Mouse (Mus musculus) regulatory T cell (primary cell): Measurements from ENCODE around the gene Zfp987.

ENCODE experiments used
- in situ Hi-C: fragments of 300-600 bp; cut with MboI, MseI; formaldehyde crosslinking; loops from one replicate; pipeline ENCODE4 v1.15.1; 2025; ENCODE audit warnings: high pct_unique_total_duplicates

Gene Zfp987

DNA sequence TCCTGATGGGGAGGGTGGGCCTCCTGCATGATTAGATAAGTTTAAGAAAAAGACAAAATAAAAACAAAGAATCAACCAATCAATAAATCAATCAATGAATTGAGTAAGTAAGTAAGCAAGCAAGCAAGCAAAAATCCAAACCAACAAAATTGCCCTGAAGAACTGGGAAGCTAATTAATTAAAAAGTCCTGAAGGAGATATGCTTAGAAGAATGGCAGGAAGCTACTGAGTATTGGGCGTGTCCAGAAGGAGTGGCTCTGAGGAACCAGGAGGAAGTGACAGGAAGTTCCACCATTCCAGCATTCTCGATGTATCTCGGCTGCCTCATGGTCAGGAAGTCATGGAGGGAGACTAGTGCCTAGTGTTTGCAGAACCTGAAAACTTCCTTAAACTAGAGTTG is at the start of gene Zfp987:
Gene Zfp987, plus strand, starts transcription at position 301 of the 400 bp plus-strand sequence.
- in situ Hi-C loops = loop anchor here (10.0 kb wide), 2 partner anchors 432 to 868 kb away; no protein-coding TSS in a partner anchor

DNA sequence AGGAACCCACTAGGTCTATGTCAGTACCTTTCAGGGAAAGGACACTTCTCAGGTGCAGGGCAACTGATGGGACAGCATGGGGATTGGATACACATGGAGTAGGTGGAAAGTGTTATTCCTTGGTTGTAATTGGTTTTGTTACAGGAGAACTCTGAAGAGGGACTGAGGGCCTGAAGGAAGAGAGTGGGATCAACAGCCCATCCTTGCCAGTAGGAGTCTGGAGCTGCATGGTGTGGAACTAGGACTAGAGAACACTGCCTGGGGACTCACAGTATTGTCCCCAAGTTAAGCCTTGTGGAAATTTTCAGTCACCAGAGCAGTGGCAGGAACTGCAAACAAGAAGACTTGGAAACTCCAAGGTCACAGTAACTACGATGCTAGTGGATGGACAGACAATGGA is 44.6 kb upstream of the Zfp987 start:
- in situ Hi-C loops = loop anchor here (5.0 to 25.0 kb wide), 7 partner anchors 110 to 1462 kb away; partner anchors contain the start of genes Zfp600 and Zfp993

DNA sequence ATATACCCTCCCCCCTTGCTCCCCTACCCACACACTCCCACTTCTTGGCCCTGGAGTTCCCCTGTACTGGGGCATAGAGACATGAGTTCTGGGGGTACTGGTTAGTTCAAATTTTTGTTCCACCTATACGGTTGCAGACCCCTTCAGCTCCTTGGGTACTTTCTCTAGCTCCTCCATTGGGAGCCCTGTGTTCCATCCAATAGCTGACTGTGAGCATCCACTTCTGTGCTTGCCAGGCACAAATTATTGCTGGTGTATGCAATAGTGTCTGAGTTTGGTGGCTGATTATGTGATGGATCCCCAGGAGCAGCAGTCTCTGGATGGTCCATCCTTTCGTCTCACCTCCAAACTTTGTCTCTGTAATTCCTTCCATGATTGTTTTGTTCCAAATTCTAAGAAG is 43.7 kb upstream of the Zfp987 start:
- in situ Hi-C loops = loop anchor here (5.0 to 25.0 kb wide), 7 partner anchors 109 to 1461 kb away; partner anchors contain the start of genes Zfp600 and Zfp993

DNA sequence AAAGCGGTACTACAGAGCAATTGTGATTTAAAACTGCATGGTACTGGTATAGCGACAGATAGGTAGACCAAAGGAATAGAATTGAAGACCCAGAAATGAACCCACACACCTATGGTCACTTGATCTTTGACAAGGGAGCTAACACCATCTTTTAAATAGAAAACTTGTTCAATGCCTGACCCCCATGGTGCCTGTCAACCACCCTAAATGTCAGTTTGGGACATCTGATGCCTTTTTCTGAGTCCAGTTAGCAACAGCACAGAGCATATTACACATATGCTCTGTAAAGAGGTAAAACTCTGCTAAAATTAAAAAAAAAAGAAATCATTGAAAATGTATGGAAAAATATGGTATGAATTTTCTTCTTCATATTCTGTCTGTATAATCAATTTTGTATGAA is 41.8 kb upstream of the Zfp987 start:
- in situ Hi-C loops = loop anchor here (5.0 to 25.0 kb wide), 8 partner anchors 107 to 1459 kb away; partner anchors contain the start of genes Zfp600 and Zfp993

- in situ Hi-C loops = loop anchor here (5.0 to 25.0 kb wide), 8 partner anchors 104 to 1456 kb away; partner anchors contain the start of genes Zfp600 and Zfp993
These were observed 38.5 kb upstream of the Zfp987 start for GRCm38 (mm10) chr4:146058646-146059045.

GRCm38 (mm10) chr4:146059078-146059477 is 38.0 kb upstream of the Zfp987 start:
- in situ Hi-C loops = loop anchor here (5.0 to 25.0 kb wide), 8 partner anchors 103 to 1456 kb away; partner anchors contain the start of genes Zfp600 and Zfp993

DNA sequence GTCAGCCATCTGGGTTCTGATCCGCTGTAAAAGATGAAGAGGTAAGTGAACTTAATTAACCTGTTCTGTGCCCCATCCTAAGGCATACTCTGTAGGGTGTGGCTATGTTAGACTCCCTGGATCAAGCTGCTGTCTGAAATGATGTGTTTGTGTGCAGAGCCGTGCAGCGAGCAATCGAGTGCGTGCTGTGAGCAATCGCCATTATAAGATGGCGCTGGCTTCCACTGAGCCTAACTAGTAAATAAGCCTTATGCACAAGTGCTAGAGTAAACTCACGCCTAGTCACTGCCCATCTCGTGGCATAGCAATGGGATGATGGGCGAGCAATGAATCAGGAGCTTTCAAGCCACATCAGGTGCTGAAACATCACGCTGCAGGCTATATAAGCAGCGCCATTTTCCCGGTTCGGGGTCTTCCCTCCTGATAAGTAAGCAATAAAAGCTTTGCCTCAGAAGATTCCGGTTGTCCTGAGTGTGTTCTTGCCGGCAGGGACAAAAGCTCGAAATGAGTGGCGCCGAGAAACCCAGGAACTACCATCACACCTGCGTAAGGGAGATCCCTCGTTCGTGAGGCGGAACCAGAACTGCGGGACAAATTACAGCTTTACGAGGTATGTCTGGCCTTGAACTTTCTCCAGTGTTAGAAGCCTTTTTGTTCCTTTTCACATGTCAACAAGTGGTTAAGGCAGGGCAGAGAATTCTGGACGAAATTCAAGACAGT is 37.0 kb upstream of the Zfp987 start:
- in situ Hi-C loops = loop anchor here (5.0 to 25.0 kb wide), 8 partner anchors 102 to 1455 kb away; partner anchors contain the start of genes Zfp600 and Zfp993

DNA sequence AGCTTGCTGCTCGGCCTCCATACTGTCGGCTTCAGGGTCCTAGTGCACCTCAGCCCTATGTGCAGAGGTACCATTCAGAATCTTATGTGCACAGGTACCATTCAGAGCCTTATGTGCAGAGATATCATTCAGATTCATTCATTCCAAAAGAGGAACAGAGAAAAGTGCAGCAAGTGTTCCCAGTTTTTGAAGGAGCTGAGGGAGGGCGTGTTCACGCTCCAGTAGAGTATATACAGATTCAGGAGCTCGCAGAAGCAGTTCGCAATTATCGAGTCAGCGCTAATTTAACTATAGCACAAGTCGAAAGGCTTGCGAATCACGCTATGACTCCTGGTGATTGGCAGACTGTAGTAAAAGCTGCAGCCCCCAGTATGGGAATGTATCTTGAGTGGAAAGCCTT is 36.0 kb upstream of the Zfp987 start:
- in situ Hi-C loops = loop anchor here (25.0 kb wide), 2 partner anchors 101 to 551 kb away; partner anchors contain the start of genes Zfp600 and Zfp993

DNA sequence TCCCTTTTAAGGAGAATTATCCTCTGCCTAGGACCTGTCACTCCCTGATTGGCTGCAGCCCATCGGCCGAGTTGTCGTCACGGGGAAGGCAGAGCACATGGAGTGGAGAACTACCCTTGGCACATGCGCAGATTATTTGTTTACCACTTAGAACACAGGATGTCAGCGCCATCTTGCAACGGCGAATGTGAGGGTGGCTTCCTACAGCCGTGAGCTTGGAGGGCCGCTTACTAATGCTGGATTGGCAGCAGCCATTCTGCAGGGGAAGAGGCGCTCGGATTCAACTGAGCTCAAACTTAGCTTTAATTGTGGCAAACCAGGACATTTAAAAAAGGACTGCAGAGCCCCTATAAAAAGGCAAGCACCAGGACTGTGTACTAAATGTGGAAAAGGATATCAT is 35.1 kb upstream of the Zfp987 start:
- in situ Hi-C loops = loop anchor here (25.0 kb wide), 2 partner anchors 100 to 550 kb away; partner anchors contain the start of genes Zfp600 and Zfp993

GRCm38 (mm10) chr4:146063001-146063400 is 34.1 kb upstream of the Zfp987 start:
- in situ Hi-C loops = loop anchor here (25.0 kb wide), 2 partner anchors 99 to 549 kb away; partner anchors contain the start of genes Zfp600 and Zfp993

- in situ Hi-C loops = loop anchor here (25.0 kb wide), 2 partner anchors 99 to 549 kb away; partner anchors contain the start of genes Zfp600 and Zfp993
These were observed 33.5 kb upstream of the Zfp987 start for GRCm38 (mm10) chr4:146063621-146064020.

DNA sequence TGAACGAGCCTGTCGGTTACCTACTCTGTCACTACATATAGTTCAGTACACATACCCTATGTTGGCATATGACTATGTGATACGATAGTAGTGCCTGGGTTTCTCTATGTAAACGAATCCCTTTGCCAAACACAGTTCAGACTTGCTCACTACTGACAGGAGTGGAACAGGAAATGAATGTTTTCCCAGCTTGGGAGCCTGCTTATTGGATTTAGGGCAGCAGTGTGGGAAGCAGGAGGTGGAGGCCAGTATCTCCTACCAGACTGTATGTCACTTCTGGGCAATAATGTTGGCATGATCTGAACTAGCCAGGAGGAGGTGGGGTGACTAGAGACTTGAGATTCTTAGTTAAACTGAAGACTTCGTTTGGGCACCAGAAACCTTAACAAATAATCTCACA is 32.3 kb upstream of the Zfp987 start:
- in situ Hi-C loops = loop anchor here (25.0 kb wide), 2 partner anchors 97 to 547 kb away; partner anchors contain the start of genes Zfp600 and Zfp993

- in situ Hi-C loops = loop anchor here (25.0 kb wide), 2 partner anchors 95 to 545 kb away; partner anchors contain the start of genes Zfp600 and Zfp993
These were observed 30.0 kb upstream of the Zfp987 start for GRCm38 (mm10) chr4:146066932-146067580.

GRCm38 (mm10) chr4:146067594-146067993 is 29.5 kb upstream of the Zfp987 start:
- in situ Hi-C loops = loop anchor here (25.0 kb wide), 2 partner anchors 95 to 545 kb away; partner anchors contain the start of genes Zfp600 and Zfp993

DNA sequence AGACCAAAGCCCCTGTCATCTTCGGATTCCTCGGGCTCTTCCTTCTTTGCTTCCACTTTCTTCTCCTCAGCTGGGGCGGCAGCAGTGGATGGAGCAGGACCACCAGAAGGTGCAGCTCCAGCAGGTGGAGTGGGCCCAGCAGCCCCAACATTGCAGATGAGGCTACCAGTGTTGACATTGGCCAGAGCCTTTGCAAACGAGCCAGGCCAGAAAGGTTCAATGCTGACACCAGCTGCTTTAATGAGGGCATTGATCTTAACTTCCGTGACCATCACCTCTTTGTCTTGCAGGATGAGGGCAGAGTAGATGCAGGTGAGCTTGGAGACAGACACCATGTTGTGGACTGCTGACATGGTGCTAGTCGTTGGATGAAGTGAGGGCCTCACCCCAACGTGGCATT is 23.8 kb upstream of the Zfp987 start:
- in situ Hi-C loops = loop anchor here (5.0 to 25.0 kb wide), 5 partner anchors 89 to 1659 kb away; partner anchors contain the start of genes Zfp600 and Zfp993

DNA sequence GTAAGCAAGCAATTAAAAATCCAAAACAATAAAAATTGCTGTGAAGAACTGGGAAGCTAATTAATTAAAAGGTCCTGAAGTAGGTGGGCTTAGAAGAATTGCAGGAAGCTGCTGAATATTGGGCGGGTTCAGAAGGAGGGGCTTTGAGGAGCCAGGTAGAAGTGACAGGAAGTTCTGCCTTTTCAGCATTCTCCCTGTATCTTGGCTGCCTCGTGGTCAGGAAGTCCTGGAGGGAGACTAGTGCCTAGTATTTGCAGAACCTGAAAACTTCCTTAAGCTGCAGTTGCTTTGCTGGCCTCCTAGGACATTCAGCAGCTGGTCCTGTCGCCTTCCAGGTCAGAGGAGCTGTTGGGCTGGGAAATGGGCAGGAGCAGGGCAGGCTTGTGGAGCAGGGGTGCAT is 4.3 kb downstream of the Zfp987 start:
- in situ Hi-C loops = loop anchor here (5.0 to 10.0 kb wide), 2 partner anchors 227 to 1596 kb away; no protein-coding TSS in a partner anchor

GRCm38 (mm10) chr4:146156524-146156923 is 59.4 kb downstream of the Zfp987 start, which contains the start of gene Zfp600:
Gene Zfp600, plus strand, starts transcription at chr4:146156824.
- in situ Hi-C loops = loop anchor here (25.0 kb wide), 1 partner anchor 94 kb away; no protein-coding TSS in a partner anchor

GRCm38 (mm10) chr4:146162893-146163292 is 65.8 kb downstream of the Zfp987 start:
- in situ Hi-C loops = loop anchor here (5.0 to 25.0 kb wide), 2 partner anchors 101 to 1074 kb away; no protein-coding TSS in a partner anchor

- in situ Hi-C loops = loop anchor here (5.0 to 25.0 kb wide), 5 partner anchors 105 to 1465 kb away; no protein-coding TSS in a partner anchor
These were observed 70.2 kb downstream of the Zfp987 start for GRCm38 (mm10) chr4:146167202-146167832.

- in situ Hi-C loops = loop anchor here (5.0 to 25.0 kb wide), 5 partner anchors 106 to 1464 kb away; no protein-coding TSS in a partner anchor
These were observed 70.9 kb downstream of the Zfp987 start for GRCm38 (mm10) chr4:146167879-146168532.
